In genomic region chr6:61162117-61162516, GRCm38 (mm10) we compare ENCODE assay signal across 18 mouse cellular contexts. TPM values are rescaled to one million over a fixed set of nuclear protein-coding genes. Genes with fewer than 3 reads are reported as not detected.
DNase-seq lines count a peak whose midpoint lies in the region; ATAC-seq and TF ChIP-seq lines count a peak whose summit lies in the region.
"Had no signal": no experiment of that assay in that cellular context is flagged by ENCODE, and none has a peak within 500 bp of the region (broad histone marks: within the 10 kb centered on the region; RNA-seq: fewer than 3 reads in every experiment).

No protein-coding gene starts in this region.

- no peak for DNase-seq in forebrain, embryonic 11.5 days (ENCODE audit: low spot score)
- DNase-seq in lung, postnatal 0 days (ENCODE audit: low spot score), result peak; percentile 7
- no peak for DNase-seq in lung, postnatal 4 days
- peak; percentile 56 for DNase-seq in brain, adult 2 months (ENCODE audit: low read depth, low spot score)
- DNase-seq in cerebellum, adult 9-11 months, result no peak
- DNase-seq: adrenal gland, postnatal 10 days; cerebellum, adult 18-20 months; cerebellum, postnatal 10 days; gastrocnemius, postnatal 10 days; heart, adult 18-20 months; heart, postnatal 4 days; kidney, adult 2 months had no signal

- no peak overlapping the region for H3K4me2 ChIP-seq in forebrain, embryonic 15.5 days (replicated peaks)
- H3K4me2 ChIP-seq in forebrain, embryonic 11.5 days (ENCODE audit: low read depth, low read length, severe bottlenecking), result no peak overlapping the region
- no peak overlapping the region for H3K4me2 ChIP-seq in hindbrain, embryonic 15.5 days
- no peak overlapping the region for H3K4me2 ChIP-seq in hindbrain, embryonic 13.5 days
- no peak overlapping the region for H3K4me2 ChIP-seq in lung, postnatal 0 days (replicated peaks; ENCODE audit: low read depth, low read length)
- H3K4me2 ChIP-seq: intestine, embryonic 15.5 days had no signal

- no peak overlapping the region for H3K4me3 ChIP-seq in forebrain, embryonic 15.5 days
- no peak overlapping the region for H3K4me3 ChIP-seq in forebrain, embryonic 11.5 days (ENCODE audit: low read depth, low read length)
- H3K4me3 ChIP-seq in hindbrain, embryonic 15.5 days, result no peak overlapping the region
- no peak overlapping the region for H3K4me3 ChIP-seq in hindbrain, embryonic 13.5 days
- H3K4me3 ChIP-seq in lung, postnatal 0 days (ENCODE audit: low read depth, low read length), result no peak overlapping the region
- H3K4me3 ChIP-seq: embryonic facial prominence, embryonic 10.5 days; heart, embryonic 10.5 days; intestine, embryonic 15.5 days had no signal

- no peak overlapping the region for H3K9ac ChIP-seq in forebrain, embryonic 15.5 days (replicated peaks)
- H3K9ac ChIP-seq in forebrain, embryonic 11.5 days (ENCODE audit: low read length), result no peak overlapping the region
- no peak overlapping the region for H3K9ac ChIP-seq in hindbrain, embryonic 15.5 days
- H3K9ac ChIP-seq in hindbrain, embryonic 13.5 days, result no peak overlapping the region
- no peak overlapping the region for H3K9ac ChIP-seq in lung, postnatal 0 days (replicated peaks; ENCODE audit: low read depth)
- H3K9ac ChIP-seq: intestine, embryonic 15.5 days had no signal

- peak; percentile 57; the same call in 1 of the 2 replicates for ATAC-seq in forebrain, embryonic 15.5 days (replicated peaks)
- no peak for ATAC-seq in forebrain, embryonic 11.5 days (replicated peaks; ENCODE audit: low FRiP score)
- peak; percentile 45; the same call in 1 of the 2 replicates for ATAC-seq in hindbrain, embryonic 15.5 days (ENCODE audit: low FRiP score, low read depth)
- no peak for ATAC-seq in hindbrain, embryonic 13.5 days (ENCODE audit: low FRiP score)
- no peak for ATAC-seq in lung, postnatal 0 days
- ATAC-seq: intestine, embryonic 15.5 days had no signal

- H3K36me3 ChIP-seq in forebrain, embryonic 15.5 days, result no peaks in the 10 kb centered on the region
- H3K36me3 ChIP-seq in forebrain, embryonic 11.5 days (ENCODE audit: control insufficient read depth, insufficient read depth, low read length), result no peaks in the 10 kb centered on the region
- H3K36me3 ChIP-seq in hindbrain, embryonic 15.5 days, result no peaks in the 10 kb centered on the region
- no peaks in the 10 kb centered on the region for H3K36me3 ChIP-seq in hindbrain, embryonic 13.5 days
- no peaks in the 10 kb centered on the region for H3K36me3 ChIP-seq in lung, postnatal 0 days (ENCODE audit: insufficient read depth, low read length)
- H3K36me3 ChIP-seq: embryonic facial prominence, embryonic 10.5 days; heart, embryonic 10.5 days; intestine, embryonic 15.5 days had no signal

- no peaks in the 10 kb centered on the region for H3K9me3 ChIP-seq in forebrain, embryonic 15.5 days
- no peaks in the 10 kb centered on the region for H3K9me3 ChIP-seq in forebrain, embryonic 11.5 days (ENCODE audit: control insufficient read depth, low read length)
- no peaks in the 10 kb centered on the region for H3K9me3 ChIP-seq in hindbrain, embryonic 15.5 days
- H3K9me3 ChIP-seq in hindbrain, embryonic 13.5 days, result no peaks in the 10 kb centered on the region
- H3K9me3 ChIP-seq in lung, postnatal 0 days (ENCODE audit: low read length), result no peaks in the 10 kb centered on the region
- H3K9me3 ChIP-seq: embryonic facial prominence, embryonic 10.5 days; heart, embryonic 10.5 days; intestine, embryonic 15.5 days had no signal

- peaks cover 2% of the 10 kb centered on the region; the same call in 1 of the 2 replicates for H3K4me1 ChIP-seq in forebrain, embryonic 15.5 days
- no peaks in the 10 kb centered on the region for H3K4me1 ChIP-seq in forebrain, embryonic 11.5 days (replicated peaks; ENCODE audit: control insufficient read depth, insufficient read depth, low read length)
- no peaks in the 10 kb centered on the region for H3K4me1 ChIP-seq in hindbrain, embryonic 15.5 days (replicated peaks)
- H3K4me1 ChIP-seq in hindbrain, embryonic 13.5 days (replicated peaks), result no peaks in the 10 kb centered on the region
- H3K4me1 ChIP-seq in lung, postnatal 0 days (ENCODE audit: insufficient read depth, low read depth, low read length), result no peaks in the 10 kb centered on the region
- H3K4me1 ChIP-seq: embryonic facial prominence, embryonic 10.5 days; heart, embryonic 10.5 days; intestine, embryonic 15.5 days had no signal

- no peak for TF ChIP-seq EP300 in lung, postnatal 0 days (IDR thresholded peaks at IDR 0.05)

- no peaks in the 10 kb centered on the region for H3K27me3 ChIP-seq in forebrain, embryonic 15.5 days
- no peaks in the 10 kb centered on the region for H3K27me3 ChIP-seq in forebrain, embryonic 11.5 days (ENCODE audit: control insufficient read depth, insufficient read depth, low read length)
- no peaks in the 10 kb centered on the region for H3K27me3 ChIP-seq in hindbrain, embryonic 15.5 days
- H3K27me3 ChIP-seq in hindbrain, embryonic 13.5 days, result no peaks in the 10 kb centered on the region
- H3K27me3 ChIP-seq in lung, postnatal 0 days (replicated peaks; ENCODE audit: insufficient read depth, low read length), result no peaks in the 10 kb centered on the region
- H3K27me3 ChIP-seq: intestine, embryonic 15.5 days had no signal

- no peak for TF ChIP-seq CTCF in lung, postnatal 0 days (IDR thresholded peaks at IDR 0.05)

- H3K27ac ChIP-seq in forebrain, embryonic 15.5 days (replicated peaks), result no peak overlapping the region
- H3K27ac ChIP-seq in forebrain, embryonic 11.5 days (ENCODE audit: low read depth, low read length), result no peak overlapping the region
- no peak overlapping the region for H3K27ac ChIP-seq in hindbrain, embryonic 15.5 days (replicated peaks)
- H3K27ac ChIP-seq in hindbrain, embryonic 13.5 days, result no peak overlapping the region
- no peak overlapping the region for H3K27ac ChIP-seq in lung, postnatal 0 days (ENCODE audit: low read length)
- H3K27ac ChIP-seq: embryonic facial prominence, embryonic 10.5 days; heart, embryonic 10.5 days; intestine, embryonic 15.5 days had no signal

RNA-seq across cellular contexts. Expression of gene Ccser1, which starts 18.0 kb away (rescaled TPM):
- 29.0 and 30.8 TPM in 2 replicates for polyA plus RNA-seq in forebrain, embryonic 15.5 days (2015; fragmentation: Nextera tagmentation; extraction: Ambion mirVana)
- 13.9 and 15.3 TPM in 2 replicates for polyA plus RNA-seq in forebrain, embryonic 11.5 days (2014; fragmentation: Nextera tagmentation; extraction: Ambion mirVana)
- polyA plus RNA-seq in hindbrain, embryonic 15.5 days (2015; fragmentation: Nextera tagmentation; extraction: Ambion mirVana), result 20.7 and 24.9 TPM in 2 replicates
- 22.1 and 24.0 TPM in 2 replicates for polyA plus RNA-seq in hindbrain, embryonic 13.5 days (2015; fragmentation: Nextera tagmentation; extraction: Ambion mirVana)
- 7.5 and 10.6 TPM in 2 replicates for polyA plus RNA-seq in lung, postnatal 0 days (2015; fragmentation: Nextera tagmentation; extraction: Ambion mirVana)

Comparison
In these comparisons a context has a peak if more than half of its experiments do, and no peak if none do; other contexts are left out.
1. ATAC-seq: peak in forebrain, embryonic 15.5 days (single experiment) and hindbrain, embryonic 15.5 days (single experiment); none in forebrain, embryonic 11.5 days (single experiment), hindbrain, embryonic 13.5 days (single experiment) and lung, postnatal 0 days (single experiment).
2. DNase-seq: peak in lung, postnatal 0 days (single experiment) and brain, adult 2 months (single experiment); none in forebrain, embryonic 11.5 days (single experiment), lung, postnatal 4 days (0 of 2) and cerebellum, adult 9-11 months (single experiment).